Mouse (Mus musculus) adrenal gland, postnatal 4 days (tissue): ENCODE measurements around the gene Cnnm4. TPM values are rescaled to one million over a fixed set of nuclear protein-coding genes. Genes with fewer than 3 reads are reported as not detected.

Experiments used
- DNase-seq, 2 experiments: peaks; one replicate each; pipeline ENCODE4 v3.0.0; 2021 to 2022; ENCODE audit warnings: low spot score in 2 of 2, mixed read lengths in 2 of 2
- microRNA-seq: library from miRNA; unstranded; fragments of <30 nt; microRNA quantifications from one replicate; pipeline ENCODE4 v1.2.0, GENCODE M21; 2021
- total RNA-seq, 2 experiments: library from RNA; stranded (reverse); gene quantifications; 2 replicates each; pipeline ENCODE4 v1.2.3; 2021

Cnnm4 gene
- total RNA-seq, 2 experiments from 2014 or later = 4.3 to 5.2 TPM

DNA sequence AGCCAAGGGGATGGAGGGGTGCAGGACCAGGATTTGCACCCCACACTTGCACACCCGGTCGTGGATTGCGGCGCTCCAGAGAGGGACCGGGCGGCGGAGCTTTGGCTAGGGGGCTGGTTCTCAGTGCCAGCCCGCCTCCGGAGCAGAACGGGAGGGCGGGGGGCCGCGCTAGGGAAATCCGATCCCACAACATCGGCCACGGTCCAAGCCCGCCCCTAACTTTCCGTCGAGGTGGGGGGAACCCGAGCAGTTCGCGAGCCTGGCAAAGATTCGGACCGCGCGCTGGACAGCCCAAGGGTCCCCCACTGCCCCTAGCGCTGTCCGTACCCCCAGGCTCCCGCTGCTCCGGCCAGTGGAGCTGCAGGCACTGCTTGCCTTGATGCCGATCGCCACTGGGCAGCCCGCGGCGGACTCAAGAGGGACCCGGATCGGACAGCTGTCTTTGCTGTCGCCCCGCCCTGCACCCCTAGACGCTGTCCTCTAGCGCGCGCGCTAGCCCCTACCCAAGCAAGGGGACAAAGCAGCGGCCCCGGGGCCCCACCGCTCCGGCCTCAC, 86.1 kb downstream of the Cnnm4 start:
- peak; percentile 72 to 82 for DNase-seq

Small RNAs within 50 kb of the gene (microRNA-seq; reads per million reads assigned to microRNA genes)
- not detected for gene Gm47280

Other genes starting within 250 kb of the Cnnm4 start
- gene Uggt1, start 226.9 kb upstream of the Cnnm4 start, total RNA-seq = 10 to 100 TPM; 53.6 to 61.0 TPM
- gene Neurl3, start 196.9 kb upstream of the Cnnm4 start, total RNA-seq = 10 to 100 TPM in 1 of 2 experiments, 1 to 10 TPM in 1; 8.0 to 10.4 TPM
- gene Arid5a, start 163.9 kb upstream of the Cnnm4 start, total RNA-seq = 1 to 10 TPM; 6.0 to 8.4 TPM
- gene Kansl3, start 102.4 kb upstream of the Cnnm4 start, total RNA-seq = 100 to 1,000 TPM; 107 to 113 TPM
- gene Fer1l5, start 99.3 kb upstream of the Cnnm4 start, total RNA-seq = under 1 TPM; 0.70 to 0.99 TPM
- gene Lman2l, start 26.3 kb upstream of the Cnnm4 start, total RNA-seq = 10 to 100 TPM; 25.3 to 31.2 TPM
- 10 to 100 TPM; 44.1 to 45.1 TPM for gene Cnnm3, start 40.2 kb downstream of the Cnnm4 start, total RNA-seq
- 10 to 100 TPM; 20.7 to 22.9 TPM for gene Ankrd23, start 65.3 kb downstream of the Cnnm4 start, total RNA-seq
- gene Gm42417, start 67.8 kb downstream of the Cnnm4 start, total RNA-seq = not detected
- gene Ankrd39, start 75.8 kb downstream of the Cnnm4 start, total RNA-seq = 10 to 100 TPM; 19.8 to 23.1 TPM
- 10 to 100 TPM; 44.0 to 57.6 TPM for gene Sema4c, start 86.7 kb downstream of the Cnnm4 start, total RNA-seq
- 1 to 10 TPM; 1.0 to 1.2 TPM for gene Fam178b, start 211.6 kb downstream of the Cnnm4 start, total RNA-seq
- 100 to 1,000 TPM; 707 to 717 TPM for gene Cox5b, start 219.8 kb downstream of the Cnnm4 start, total RNA-seq
- not detected for gene 4933424G06Rik, start 238.5 kb downstream of the Cnnm4 start, total RNA-seq
- gene Actr1b, start 242.8 kb downstream of the Cnnm4 start, total RNA-seq = 100 to 1,000 TPM; 133 to 143 TPM